Mouse (Mus musculus): Measurements from ENCODE around the gene Prps1l1. TPM values are rescaled to one million over a fixed set of nuclear protein-coding genes. Genes with fewer than 3 reads are reported as not detected.

Prps1l1 gene
- not detected in 2 replicates for polyA plus RNA-seq (2012; rRNA removed)

DNA sequence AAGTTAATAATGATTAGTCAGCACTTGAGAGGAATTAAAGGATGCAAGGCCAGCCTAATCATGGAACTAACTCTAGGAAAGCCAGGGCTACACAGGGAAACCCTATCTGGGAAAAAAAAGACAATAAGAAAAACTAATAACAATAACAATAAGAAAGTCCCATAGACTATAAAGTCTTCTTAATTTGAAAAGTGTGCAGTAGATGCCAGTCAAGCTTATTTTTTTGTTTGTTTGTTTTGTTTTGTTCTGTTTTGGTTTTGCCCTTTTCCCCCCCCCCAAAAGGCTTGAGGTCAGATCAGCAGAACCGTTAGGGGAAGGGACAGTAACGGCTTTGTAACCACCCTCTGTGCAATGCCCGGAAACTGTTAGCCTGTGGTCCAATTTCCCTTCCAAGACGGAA lies at the start of gene Prps1l1:
Prps1l1 (plus strand) TSS at position 301 of the 400 bp plus-strand sequence.
- Histone ChIP-seq H3K27me3 (ENCODE audit: control insufficient read depth, insufficient read depth, low read length) (no peaks in the 10 kb centered on the region), H3K36me3 (ENCODE audit: control insufficient read depth, insufficient read depth, low read length) (no peaks in the 10 kb centered on the region), H3K27ac (ENCODE audit: insufficient read depth, low read length) (no peak within 1 kb of the TSS), H3K4me3 (ENCODE audit: extremely low read depth, insufficient read depth, insufficient read length) (no peak within 1 kb of the TSS), H3K4me1 (ENCODE audit: control insufficient read depth, insufficient read depth, insufficient read length) (no peaks in the 10 kb centered on the region)
- TF ChIP-seq POLR2A (IDR thresholded peaks at IDR 0.05; ENCODE audit: low read depth, low read length) = no peak
- no peak for TF ChIP-seq CTCF (IDR thresholded peaks at IDR 0.05; ENCODE audit: extremely low read depth, insufficient read depth, insufficient read length, insufficient replicate concordance)
- 83% methylated on average over 4 of the region's 4 CpGs for WGBS
- no peak for DNase-seq (ENCODE audit: low read depth in 1 of 2, low spot score in 2 of 2)

DNA sequence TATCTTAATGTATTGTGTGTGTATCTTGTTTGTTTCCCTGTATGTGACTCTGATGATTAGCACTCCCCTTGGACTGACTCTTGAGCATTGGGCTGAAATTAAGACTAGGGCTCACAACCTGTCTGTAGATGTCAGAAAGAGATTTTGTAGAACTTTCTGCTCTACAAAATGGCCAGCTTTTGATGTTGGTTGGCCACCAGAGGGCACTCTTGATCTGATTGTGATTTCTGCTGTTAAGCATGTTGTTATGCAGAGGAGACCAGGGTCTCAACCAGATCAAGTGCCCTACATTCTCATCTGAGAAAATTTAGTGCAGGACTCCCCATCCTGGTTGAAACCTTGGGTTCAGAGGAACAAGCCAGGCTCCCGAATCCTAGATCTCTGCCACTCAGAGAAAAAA lies 46.6 kb upstream of the Prps1l1 start:
- H3K27me3 ChIP-seq (ENCODE audit: control insufficient read depth, insufficient read depth, low read length) = no peaks in the 10 kb centered on the region
- 93% methylated on average over 1 of the region's 1 CpGs for WGBS
- no peaks in the 10 kb centered on the region for H3K4me1 ChIP-seq (ENCODE audit: control insufficient read depth, insufficient read depth, insufficient read length)
- no peak overlapping the region for H3K27ac ChIP-seq (ENCODE audit: insufficient read depth, low read length)
- no peaks in the 10 kb centered on the region for H3K36me3 ChIP-seq (ENCODE audit: control insufficient read depth, insufficient read depth, low read length)
- TF ChIP-seq POLR2A (IDR thresholded peaks at IDR 0.05; ENCODE audit: low read depth, low read length) = no peak
- TF ChIP-seq CTCF (IDR thresholded peaks at IDR 0.05; ENCODE audit: extremely low read depth, insufficient read depth, insufficient read length, insufficient replicate concordance) = no peak
- no peak overlapping the region for H3K4me3 ChIP-seq (ENCODE audit: extremely low read depth, insufficient read depth, insufficient read length)
- DNase-seq (ENCODE audit: low read depth in 1 of 2, low spot score in 2 of 2) = no peak

- no peak overlapping the region for H3K27ac ChIP-seq (ENCODE audit: insufficient read depth, low read length)
- TF ChIP-seq CTCF (IDR thresholded peaks at IDR 0.05; ENCODE audit: extremely low read depth, insufficient read depth, insufficient read length, insufficient replicate concordance) = no peak
- no peak for TF ChIP-seq POLR2A (IDR thresholded peaks at IDR 0.05; ENCODE audit: low read depth, low read length)
- H3K27me3 ChIP-seq (ENCODE audit: control insufficient read depth, insufficient read depth, low read length) = no peaks in the 10 kb centered on the region
- DNase-seq (ENCODE audit: low read depth in 1 of 2, low spot score in 2 of 2) = no peak
- no peaks in the 10 kb centered on the region for H3K4me1 ChIP-seq (ENCODE audit: control insufficient read depth, insufficient read depth, insufficient read length)
- H3K4me3 ChIP-seq (ENCODE audit: extremely low read depth, insufficient read depth, insufficient read length) = no peak overlapping the region
- 33% methylated on average over 6 of the region's 6 CpGs for WGBS
- no peaks in the 10 kb centered on the region for H3K36me3 ChIP-seq (ENCODE audit: control insufficient read depth, insufficient read depth, low read length)
These were observed 35.4 kb upstream of the Prps1l1 start for GRCm38 (mm10) chr12:34949066-34949706.

GRCm38 (mm10) chr12:34975991-34976390 lies 8.6 kb upstream of the Prps1l1 start:
- Histone ChIP-seq H3K27ac (ENCODE audit: insufficient read depth, low read length) (no peak overlapping the region), H3K36me3 (ENCODE audit: control insufficient read depth, insufficient read depth, low read length) (no peaks in the 10 kb centered on the region), H3K4me1 (ENCODE audit: control insufficient read depth, insufficient read depth, insufficient read length) (no peaks in the 10 kb centered on the region), H3K4me3 (ENCODE audit: extremely low read depth, insufficient read depth, insufficient read length) (no peak overlapping the region), H3K27me3 (ENCODE audit: control insufficient read depth, insufficient read depth, low read length) (no peaks in the 10 kb centered on the region)
- no peak for DNase-seq (ENCODE audit: low read depth in 1 of 2, low spot score in 2 of 2)
- WGBS = 55% methylated on average over 3 of the region's 3 CpGs
- TF ChIP-seq POLR2A (IDR thresholded peaks at IDR 0.05; ENCODE audit: low read depth, low read length) = no peak
- TF ChIP-seq CTCF (IDR thresholded peaks at IDR 0.05; ENCODE audit: extremely low read depth, insufficient read depth, insufficient read length, insufficient replicate concordance) = no peak

GRCm38 (mm10) chr12:34985865-34986264 lies 1.3 kb downstream of the Prps1l1 start:
- no peak for TF ChIP-seq CTCF (IDR thresholded peaks at IDR 0.05; ENCODE audit: extremely low read depth, insufficient read depth, insufficient read length, insufficient replicate concordance)
- no peak for TF ChIP-seq POLR2A (IDR thresholded peaks at IDR 0.05; ENCODE audit: low read depth, low read length)
- Histone ChIP-seq H3K36me3 (ENCODE audit: control insufficient read depth, insufficient read depth, low read length) (no peaks in the 10 kb centered on the region), H3K27ac (ENCODE audit: insufficient read depth, low read length) (no peak overlapping the region), H3K27me3 (ENCODE audit: control insufficient read depth, insufficient read depth, low read length) (no peaks in the 10 kb centered on the region), H3K4me1 (ENCODE audit: control insufficient read depth, insufficient read depth, insufficient read length) (peaks cover 2% of the 10 kb centered on the region; the same call in 1 of the 2 replicates), H3K4me3 (ENCODE audit: extremely low read depth, insufficient read depth, insufficient read length) (no peak overlapping the region)
- DNase-seq (ENCODE audit: low read depth in 1 of 2, low spot score in 2 of 2) = no peak
- 77% methylated on average over 5 of the region's 5 CpGs for WGBS

DNA sequence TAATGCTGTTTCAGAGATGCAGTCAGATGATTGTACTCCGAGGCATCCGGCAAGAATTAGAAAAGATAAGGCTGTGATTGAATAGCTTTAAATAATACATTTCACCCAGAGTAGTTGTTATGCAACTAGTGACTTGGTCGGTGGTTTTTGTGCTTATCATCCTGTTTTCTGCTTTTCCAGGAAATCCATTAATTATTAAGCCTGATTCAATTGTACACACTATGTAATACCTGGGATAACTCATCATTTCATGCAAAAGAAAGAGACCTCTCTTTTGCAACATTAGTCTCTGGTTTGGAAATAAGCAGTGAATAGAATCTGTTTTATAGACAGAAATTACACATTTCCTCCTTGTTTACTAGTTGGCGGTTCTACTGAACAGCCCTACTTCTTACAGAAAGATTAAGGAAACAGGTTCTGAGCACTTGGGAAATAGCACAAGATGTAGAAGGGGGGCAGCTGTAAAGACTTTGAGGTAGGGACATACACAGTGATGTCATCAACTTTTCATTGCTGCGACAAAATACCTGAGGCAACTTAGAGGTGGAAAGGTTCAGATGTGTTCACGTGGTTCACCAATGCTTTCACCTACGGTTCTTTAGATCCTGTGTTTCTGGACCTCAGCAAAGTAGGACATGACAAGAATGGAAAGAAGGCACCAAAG lies 5.1 kb downstream of the Prps1l1 start:
- DNase-seq (ENCODE audit: low read depth in 1 of 2, low spot score in 2 of 2) = no peak
- 83% methylated on average over 7 of the region's 7 CpGs for WGBS
- Histone ChIP-seq H3K4me1 (ENCODE audit: control insufficient read depth, insufficient read depth, insufficient read length) (peaks cover 2% of the 10 kb centered on the region; the same call in 1 of the 2 replicates), H3K36me3 (ENCODE audit: control insufficient read depth, insufficient read depth, low read length) (no peaks in the 10 kb centered on the region), H3K27me3 (ENCODE audit: control insufficient read depth, insufficient read depth, low read length) (no peaks in the 10 kb centered on the region), H3K4me3 (ENCODE audit: extremely low read depth, insufficient read depth, insufficient read length) (no peak overlapping the region), H3K27ac (ENCODE audit: insufficient read depth, low read length) (no peak overlapping the region)
- TF ChIP-seq POLR2A (IDR thresholded peaks at IDR 0.05; ENCODE audit: low read depth, low read length) = no peak
- TF ChIP-seq CTCF (IDR thresholded peaks at IDR 0.05; ENCODE audit: extremely low read depth, insufficient read depth, insufficient read length, insufficient replicate concordance) = no peak

GRCm38 (mm10) chr12:34990387-34990786 lies 5.8 kb downstream of the Prps1l1 start:
- WGBS = 26% methylated on average over 4 of the region's 4 CpGs
- Histone ChIP-seq H3K27ac (ENCODE audit: insufficient read depth, low read length) (no peak overlapping the region), H3K4me1 (ENCODE audit: control insufficient read depth, insufficient read depth, insufficient read length) (peaks cover 2% of the 10 kb centered on the region; the same call in 1 of the 2 replicates), H3K36me3 (ENCODE audit: control insufficient read depth, insufficient read depth, low read length) (no peaks in the 10 kb centered on the region), H3K4me3 (ENCODE audit: extremely low read depth, insufficient read depth, insufficient read length) (no peak overlapping the region), H3K27me3 (ENCODE audit: control insufficient read depth, insufficient read depth, low read length) (no peaks in the 10 kb centered on the region)
- TF ChIP-seq CTCF (IDR thresholded peaks at IDR 0.05; ENCODE audit: extremely low read depth, insufficient read depth, insufficient read length, insufficient replicate concordance) (no peak), POLR2A (IDR thresholded peaks at IDR 0.05; ENCODE audit: low read depth, low read length) (no peak)
- peak in 1 of 2 experiments; percentile 34 for DNase-seq (ENCODE audit: low read depth in 1 of 2, low spot score in 2 of 2)
